9 mouse cellular contexts compared by ENCODE assay signal in the genomic region with DNA sequence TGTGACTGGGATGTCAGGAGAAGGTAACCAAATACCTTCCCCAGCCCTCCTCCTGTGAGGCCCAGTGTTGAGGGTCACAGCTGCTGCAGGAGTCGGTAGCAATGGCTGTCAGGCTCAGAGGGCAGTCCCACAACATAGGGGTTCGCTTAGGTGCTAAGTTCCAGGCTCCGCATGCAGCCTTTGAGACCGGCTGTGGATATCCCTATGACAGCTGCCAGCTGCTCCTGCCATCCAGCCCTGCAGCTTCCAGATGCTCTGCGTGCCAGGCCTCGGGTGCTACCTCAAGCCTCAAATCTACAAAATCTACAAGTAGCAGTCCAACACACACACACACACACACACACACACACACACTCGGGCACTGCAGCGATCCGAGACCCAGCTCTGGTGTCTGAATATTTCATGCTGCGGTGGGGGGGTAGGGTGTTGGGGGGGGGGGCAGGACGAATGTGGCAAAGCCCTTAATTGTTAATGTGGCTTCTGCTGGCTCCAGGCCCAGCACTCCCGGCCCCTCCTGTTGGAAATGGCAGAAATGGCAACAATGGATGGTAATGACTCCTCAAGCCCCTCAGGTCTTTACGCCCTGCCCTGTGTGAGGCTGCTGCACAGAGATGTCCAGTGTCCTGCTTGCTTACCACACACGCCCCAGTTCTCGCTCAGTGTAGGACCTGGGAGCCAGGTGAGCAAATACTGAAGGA. TPM values are rescaled to one million over a fixed set of nuclear protein-coding genes. Genes with fewer than 3 reads are reported as not detected.
DNase-seq lines count a peak whose midpoint lies in the region; ATAC-seq and TF ChIP-seq lines count a peak whose summit lies in the region.
"Had no signal": no experiment of that assay in that cellular context is flagged by ENCODE, and none has a peak within 500 bp of the region (broad histone marks: within the 10 kb centered on the region; RNA-seq: fewer than 3 reads in every experiment).

No protein-coding gene starts in this region.

- H3K36me3 ChIP-seq in forebrain, embryonic 16.5 days (ENCODE audit: control insufficient read depth, insufficient read depth) = no peaks in the 10 kb centered on the region
- no peaks in the 10 kb centered on the region for H3K36me3 ChIP-seq in midbrain, embryonic 11.5 days (ENCODE audit: control insufficient read depth, insufficient read depth, low read length)

- peak; percentile 64 for DNase-seq in cerebellum, adult 9-10 months
- peak; percentile 63 for DNase-seq in MN1 (ENCODE audit: low spot score)
- peak; percentile 87 for DNase-seq in midbrain, embryonic 11.5 days (ENCODE audit: low spot score, missing footprints)
- no peak for DNase-seq in frontal cortex, postnatal 10 days (ENCODE audit: low spot score in 2 of 2)
- DNase-seq in left cerebral cortex, adult 2 months (ENCODE audit: extremely low spot score in 1 of 2, low spot score in 2 of 2) = no peak
- DNase-seq in left cerebral cortex, postnatal 25 days (ENCODE audit: low spot score in 2 of 2) = no peak
- DNase-seq: liver, postnatal 0 days had no signal

- no peak for TF ChIP-seq CTCF in left cerebral cortex, adult 2 months (IDR thresholded peaks at IDR 0.05)

- H3K4me1 ChIP-seq in forebrain, embryonic 16.5 days (replicated peaks; ENCODE audit: control insufficient read depth, insufficient read depth, low read length) = peaks cover 34% of the 10 kb centered on the region
- peaks cover 27% of the 10 kb centered on the region for H3K4me1 ChIP-seq in midbrain, embryonic 11.5 days (ENCODE audit: control insufficient read depth, insufficient read depth, low read length)

- no peaks in the 10 kb centered on the region for H3K27me3 ChIP-seq in forebrain, embryonic 16.5 days (replicated peaks; ENCODE audit: control insufficient read depth, insufficient read depth, low read length)
- H3K27me3 ChIP-seq in midbrain, embryonic 11.5 days (ENCODE audit: control insufficient read depth, insufficient read depth, low read length) = peaks cover 2% of the 10 kb centered on the region; the same call in 1 of the 2 replicates

- H3K27ac ChIP-seq in forebrain, embryonic 16.5 days (ENCODE audit: low read length) = no peak overlapping the region; the same call in 1 of the 2 replicates
- H3K27ac ChIP-seq in midbrain, embryonic 11.5 days (ENCODE audit: low read depth, low read length) = peak overlapping the region; percentile 97
- no peak overlapping the region for H3K27ac ChIP-seq in left cerebral cortex, adult 2 months

- no peak overlapping the region for H3K4me2 ChIP-seq in forebrain, embryonic 16.5 days (ENCODE audit: low read length)
- peak overlapping the region; percentile 98 for H3K4me2 ChIP-seq in midbrain, embryonic 11.5 days

- no peak overlapping the region for H3K4me3 ChIP-seq in forebrain, embryonic 16.5 days (replicated peaks; ENCODE audit: low read length)
- H3K4me3 ChIP-seq in midbrain, embryonic 11.5 days (ENCODE audit: low read depth, low read length) = no peak overlapping the region
- H3K4me3 ChIP-seq in left cerebral cortex, adult 2 months = no peak overlapping the region

- no peak for ATAC-seq in cerebellum, adult (ENCODE audit: insufficient number of reproducible peaks, low FRiP score, low TSS enrichment)
- ATAC-seq in forebrain, embryonic 16.5 days = no peak
- ATAC-seq in midbrain, embryonic 11.5 days (ENCODE audit: low FRiP score) = no peak
- ATAC-seq: liver, postnatal 0 days had no signal

- WGBS in forebrain, embryonic 16.5 days = 19% methylated on average over 15 of the region's 15 CpGs
- WGBS in midbrain, embryonic 11.5 days = 44% methylated on average over 15 of the region's 15 CpGs

- intact Hi-C loops in left cerebral cortex, adult 2 months (cut with DNase I) = loop anchor here (5.0 kb wide), 1 partner anchor 71 kb away; no protein-coding TSS in a partner anchor
- intact Hi-C loops in left cerebral cortex, postnatal 25 days (cut with DNase I) = no loop called here

- no peaks in the 10 kb centered on the region for H3K9me3 ChIP-seq in forebrain, embryonic 16.5 days (ENCODE audit: control insufficient read depth, low read length)
- no peaks in the 10 kb centered on the region for H3K9me3 ChIP-seq in midbrain, embryonic 11.5 days (ENCODE audit: control insufficient read depth, low read length)

- H3K9ac ChIP-seq in forebrain, embryonic 16.5 days (replicated peaks; ENCODE audit: low read depth, low read length) = 0 out of 2 replicates have a peak overlapping the region, but pooled peaks have one; percentile 33
- H3K9ac ChIP-seq in midbrain, embryonic 11.5 days (ENCODE audit: low read length) = peak overlapping the region; percentile 97
- H3K9ac ChIP-seq: liver, postnatal 0 days had no signal

RNA-seq across cellular contexts. Expression of a gene that starts 3.1 kb away (rescaled TPM):
- 12.0 and 12.9 TPM in 2 replicates for polyA plus RNA-seq in forebrain, embryonic 16.5 days (2015; fragmentation: Nextera tagmentation; extraction: Ambion mirVana)
- polyA plus RNA-seq in midbrain, embryonic 11.5 days (2014; fragmentation: Nextera tagmentation; extraction: Ambion mirVana) = 19.2 and 20.4 TPM in 2 replicates
- 10 to 100 TPM; 73.7 to 79.3 TPM for total RNA-seq in left cerebral cortex, adult 2 months (2021)
- total RNA-seq in left cerebral cortex, postnatal 25 days (2021) = 10 to 100 TPM; 74.7 to 76.9 TPM

RNA-seq across cellular contexts. Expression of a gene that starts 27.7 kb away (rescaled TPM):
- polyA plus RNA-seq in forebrain, embryonic 16.5 days (2015; fragmentation: Nextera tagmentation; extraction: Ambion mirVana) = 1.6 and 2.3 TPM in 2 replicates
- polyA plus RNA-seq in midbrain, embryonic 11.5 days (2014; fragmentation: Nextera tagmentation; extraction: Ambion mirVana) = 2.7 and 3.5 TPM in 2 replicates
- 1 to 10 TPM; 7.1 to 7.4 TPM for total RNA-seq in left cerebral cortex, adult 2 months (2021)
- 1 to 10 TPM; 6.9 to 7.1 TPM for total RNA-seq in left cerebral cortex, postnatal 25 days (2021)

RNA-seq across cellular contexts. Expression of a gene that starts 55.8 kb away (rescaled TPM):
- polyA plus RNA-seq in forebrain, embryonic 16.5 days (2015; fragmentation: Nextera tagmentation; extraction: Ambion mirVana) = 23.8 and 28.4 TPM in 2 replicates
- polyA plus RNA-seq in midbrain, embryonic 11.5 days (2014; fragmentation: Nextera tagmentation; extraction: Ambion mirVana) = 8.6 and 10.2 TPM in 2 replicates
- 100 to 1,000 TPM; 270 to 290 TPM for total RNA-seq in left cerebral cortex, adult 2 months (2021)
- 100 to 1,000 TPM; 295 to 302 TPM for total RNA-seq in left cerebral cortex, postnatal 25 days (2021)

Comparison
In these comparisons a context has a peak if more than half of its experiments do, and no peak if none do; other contexts are left out.
1. DNase-seq: peak in cerebellum, adult 9-10 months (single experiment), MN1 (single experiment) and midbrain, embryonic 11.5 days (single experiment); none in frontal cortex, postnatal 10 days (0 of 2), left cerebral cortex, adult 2 months (0 of 2) and left cerebral cortex, postnatal 25 days (0 of 2).